Mouse (Mus musculus) spleen, adult 2 months (tissue): ENCODE measurements around the gene Maco1. TPM values are rescaled to one million over a fixed set of nuclear protein-coding genes. Genes with fewer than 3 reads are reported as not detected.

ENCODE experiments used
- DNase-seq, 2 experiments: peaks; one replicate each; pipeline versions ENCODE4 v3.0.0 to v3.0.0-alpha.2; 2012 to 2021; ENCODE audit warnings: low spot score in 2 of 2, low read depth in 1 of 2
- H3K27ac ChIP-seq: fragments of 200-500 bp; 2 replicates; pipeline ENCODE4 v1.5.1; 2012; ENCODE audit warnings: low read length, inconsistent platforms; ENCODE audit not compliant: insufficient read depth
- H3K27me3 ChIP-seq: fragments of 200-500 bp; 2 replicates; pipeline ENCODE4 v1.6.1; 2012; ENCODE audit warnings: mild to moderate bottlenecking, moderate library complexity, low read length, inconsistent platforms; ENCODE audit not compliant: control insufficient read depth, insufficient read depth
- H3K36me3 ChIP-seq: fragments of 200-500 bp; 2 replicates; pipeline ENCODE4 v1.6.1; 2012; ENCODE audit warnings: mild to moderate bottlenecking, low read length, inconsistent platforms; ENCODE audit not compliant: control insufficient read depth, insufficient read depth
- H3K4me1 ChIP-seq: fragments of 200-500 bp; 2 replicates; pipeline ENCODE4 v1.6.1; 2011; ENCODE audit warnings: inconsistent platforms; ENCODE audit not compliant: control insufficient read depth, insufficient read depth, insufficient read length
- H3K4me3 ChIP-seq: fragments of 200-500 bp; 2 replicates; pipeline ENCODE4 v1.5.1; 2011; ENCODE audit warnings: mild to moderate bottlenecking, inconsistent platforms; ENCODE audit not compliant: insufficient read depth, insufficient read length; ENCODE audit errors: extremely low read depth
- CTCF ChIP-seq: fragments of 200-500 bp; IDR thresholded peaks from 2 replicates; pipeline ENCODE4 v1.5.1; 2011; ENCODE audit warnings: mild to moderate bottlenecking, inconsistent platforms; ENCODE audit not compliant: insufficient read depth, insufficient read length, insufficient replicate concordance; ENCODE audit errors: extremely low read depth
- POLR2A ChIP-seq: fragments of 200-500 bp; IDR thresholded peaks from 2 replicates; pipeline ENCODE4 v1.6.1; 2011; ENCODE audit warnings: low read depth, low read length, inconsistent platforms
- WGBS: fragments of 180-500 bp; shearing (Covaris S2); methylation state at CpG from one replicate; pipeline ENCODE4 v1.1.7; 2018; 5-methylcytosine and 5-hydroxymethylcytosine counted together
- polyA plus RNA-seq: library from polyadenylated mRNA; depleted of rRNA; stranded (reverse); fragments of >200 nt; gene quantifications from 2 replicates; pipeline ENCODE4 v1.2.3, GENCODE M21; 2012

Gene Maco1
- polyA plus RNA-seq, 1 experiment = 6.5 TPM

- H3K4me3 ChIP-seq = no peak overlapping the region
- peak overlapping the region; percentile 15 for H3K27ac ChIP-seq
- no peak for TF ChIP-seq CTCF
- TF ChIP-seq POLR2A = no peak
- DNase-seq = peak in 1 of 2 experiments; percentile 43
- H3K4me1 ChIP-seq = peaks cover 60% of the 10 kb centered on the region
- 30% methylated on average over 6 of the region's 6 CpGs for WGBS
- H3K36me3 ChIP-seq = no peaks in the 10 kb centered on the region
- H3K27me3 ChIP-seq = no peaks in the 10 kb centered on the region
These were observed 90.8 kb downstream of the Maco1 start for GRCm38 (mm10) chr4:134762360-134762759.

GRCm38 (mm10) chr4:134760793-134761201 lies 92.3 kb downstream of the Maco1 start:
- TF ChIP-seq CTCF = no peak
- no peak for TF ChIP-seq POLR2A
- 66% methylated on average over 9 of the region's 9 CpGs for WGBS
- H3K27ac ChIP-seq = peak overlapping the region; percentile 22; the same call in 1 of the 2 replicates
- peaks cover 72% of the 10 kb centered on the region for H3K4me1 ChIP-seq
- H3K4me3 ChIP-seq = no peak overlapping the region
- no peaks in the 10 kb centered on the region for H3K27me3 ChIP-seq
- no peak for DNase-seq
- no peaks in the 10 kb centered on the region for H3K36me3 ChIP-seq

- H3K4me1 ChIP-seq = peaks cover 77% of the 10 kb centered on the region
- no peak overlapping the region for H3K4me3 ChIP-seq
- peak overlapping the region; percentile 27 for H3K27ac ChIP-seq
These were observed 92.9 kb downstream of the Maco1 start for GRCm38 (mm10) chr4:134760281-134760680.

GRCm38 (mm10) chr4:134759564-134759963 lies 93.6 kb downstream of the Maco1 start:
- H3K4me3 ChIP-seq = no peak overlapping the region

More at GRCm38 (mm10) chr4:134760281-134760680, 92.9 kb downstream of the Maco1 start:
- no peak for DNase-seq
- TF ChIP-seq POLR2A = no peak
- no peak for TF ChIP-seq CTCF
- no peaks in the 10 kb centered on the region for H3K27me3 ChIP-seq
- WGBS = 69% methylated on average over 6 of the region's 6 CpGs
- no peaks in the 10 kb centered on the region for H3K36me3 ChIP-seq

GRCm38 (mm10) chr4:134758922-134759321 lies 94.2 kb downstream of the Maco1 start:
- 93% methylated on average over 14 of the region's 14 CpGs for WGBS
- H3K27ac ChIP-seq = no peak overlapping the region
- H3K4me3 ChIP-seq = no peak overlapping the region

More at GRCm38 (mm10) chr4:134759564-134759963, 93.6 kb downstream of the Maco1 start:
- Histone ChIP-seq H3K27me3 (no peaks in the 10 kb centered on the region), H3K27ac (peak overlapping the region; percentile 27; the same call in 1 of the 2 replicates), H3K4me1 (peaks cover 79% of the 10 kb centered on the region), H3K36me3 (no peaks in the 10 kb centered on the region)
- WGBS = 62% methylated on average over 7 of the region's 7 CpGs
- DNase-seq = no peak
- no peak for TF ChIP-seq POLR2A
- no peak for TF ChIP-seq CTCF

GRCm38 (mm10) chr4:134758367-134758766 lies 94.8 kb downstream of the Maco1 start:
- WGBS = 81% methylated on average over 4 of the region's 4 CpGs
- H3K36me3 ChIP-seq = no peaks in the 10 kb centered on the region
- H3K4me3 ChIP-seq = no peak overlapping the region
- DNase-seq = no peak
- no peaks in the 10 kb centered on the region for H3K27me3 ChIP-seq
- peaks cover 82% of the 10 kb centered on the region for H3K4me1 ChIP-seq
- H3K27ac ChIP-seq = no peak overlapping the region
- TF ChIP-seq POLR2A (no peak), CTCF (no peak)

More at GRCm38 (mm10) chr4:134758922-134759321, 94.2 kb downstream of the Maco1 start:
- no peak for TF ChIP-seq CTCF
- no peak for TF ChIP-seq POLR2A
- no peaks in the 10 kb centered on the region for H3K36me3 ChIP-seq
- H3K4me1 ChIP-seq = peaks cover 80% of the 10 kb centered on the region
- no peaks in the 10 kb centered on the region for H3K27me3 ChIP-seq
- DNase-seq = no peak

- Histone ChIP-seq H3K27me3 (no peaks in the 10 kb centered on the region), H3K36me3 (no peaks in the 10 kb centered on the region), H3K4me3 (no peak overlapping the region), H3K4me1 (peaks cover 81% of the 10 kb centered on the region), H3K27ac (no peak overlapping the region)
- 16% methylated on average over 7 of the region's 7 CpGs for WGBS
- no peak for TF ChIP-seq POLR2A
- no peak for TF ChIP-seq CTCF
- no peak for DNase-seq
These were observed 96.2 kb downstream of the Maco1 start for GRCm38 (mm10) chr4:134756953-134757352.
